Mouse (Mus musculus) bone marrow, adult 2 months (tissue): ENCODE measurements around the gene Gm13290.
"Not testable (repeated sequence)": the region's sequence is repeated elsewhere in the genome, so short reads cannot be mapped to it uniquely, and the experiment has no call there.

ENCODE experiments used
- CTCF ChIP-seq: fragments of 200-500 bp; IDR thresholded peaks from 2 replicates; pipeline ENCODE4 v1.5.1; 2011; ENCODE audit warnings: low read length, control low read depth; ENCODE audit not compliant: control insufficient read depth, insufficient read depth
- POLR2A ChIP-seq: fragments of 200-500 bp; IDR thresholded peaks from 2 replicates; pipeline ENCODE4 v1.6.1; 2011; ENCODE audit warnings: low read depth, mild to moderate bottlenecking, control low read depth, low read length, borderline replicate concordance; ENCODE audit not compliant: control insufficient read depth

GRCm38 (mm10) chr4:88757628-88758031, 16.0 kb upstream of the Gm13290 start:
- TF ChIP-seq CTCF = peak; percentile 70
- not testable (repeated sequence) for TF ChIP-seq POLR2A
